Mouse (Mus musculus) Muller cell, postnatal 12 days (primary cell): ENCODE results near the gene Srd5a2.
"Not testable (repeated sequence)": the region's sequence is repeated elsewhere in the genome, so short reads cannot be mapped to it uniquely, and the experiment has no call there.

Experiments used
- DNase-seq: peaks from one replicate; pipeline ENCODE4 v3.0.0-alpha.2; 2015; ENCODE audit errors: inconsistent ontology term

Srd5a2 gene

GRCm38 (mm10) chr17:74047210-74048082 lies at the start of gene Srd5a2:
Gene Srd5a2, minus strand, starts transcription at chr17:74047916.
- DNase-seq, result peak; percentile 26

DNA sequence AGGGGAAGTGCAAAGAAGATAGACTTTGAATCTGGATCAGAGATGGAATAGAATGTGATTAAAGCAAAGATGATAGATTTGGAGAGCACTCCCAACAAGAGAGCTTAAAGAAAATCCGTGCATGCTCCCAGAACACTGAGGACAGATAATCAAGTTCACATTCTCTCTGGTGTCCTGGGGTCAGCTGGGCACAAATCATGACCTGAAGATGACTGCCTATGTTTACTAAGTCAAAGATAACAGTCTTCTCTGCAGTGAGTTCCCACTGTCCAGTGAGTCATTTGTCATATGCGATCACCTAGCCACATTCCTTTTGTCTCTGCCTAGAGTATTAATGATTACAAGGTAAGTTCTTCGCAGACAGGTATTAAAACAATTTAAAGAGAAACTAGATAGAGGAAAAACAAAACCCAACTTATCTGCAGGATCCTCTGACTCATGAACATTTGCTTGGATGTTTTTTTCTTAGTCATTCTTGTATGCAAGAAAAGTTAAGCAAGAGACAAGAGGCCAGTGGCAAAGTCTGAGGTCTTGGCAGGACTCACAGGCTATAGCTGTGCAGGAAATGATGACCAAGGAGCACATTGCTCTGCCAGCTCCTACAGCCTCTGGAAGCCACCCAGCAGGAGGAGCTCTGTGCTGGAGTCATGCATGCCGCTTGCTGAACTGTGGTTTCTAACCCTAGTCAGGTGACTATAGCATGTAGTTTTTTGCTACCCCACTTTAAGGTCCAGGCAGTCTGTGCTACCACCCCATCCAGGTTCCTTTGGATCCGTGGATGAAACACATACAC lies 41.4 kb upstream of the Srd5a2 start:
- DNase-seq, result peak; percentile 78

DNA sequence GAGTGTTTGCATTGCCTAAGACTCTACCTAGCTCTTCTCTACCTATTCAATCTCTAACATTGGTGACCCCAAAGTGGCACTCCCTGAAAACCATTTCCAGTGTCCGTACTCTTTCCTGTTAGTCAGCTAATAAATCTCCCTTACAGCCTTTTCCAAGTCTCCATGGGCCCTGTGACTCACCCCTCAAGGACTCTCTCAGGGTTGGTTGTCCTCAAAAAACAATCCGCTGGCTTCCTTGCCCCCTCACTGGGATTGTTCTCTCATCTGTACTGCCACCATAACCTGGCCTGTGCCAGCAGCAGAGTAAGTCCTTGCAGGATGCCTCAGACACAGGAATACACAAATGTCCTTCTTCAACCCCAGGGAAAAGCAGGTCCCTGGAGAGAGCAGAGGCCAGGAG lies 40.3 kb upstream of the Srd5a2 start:
- DNase-seq, result no peak

DNA sequence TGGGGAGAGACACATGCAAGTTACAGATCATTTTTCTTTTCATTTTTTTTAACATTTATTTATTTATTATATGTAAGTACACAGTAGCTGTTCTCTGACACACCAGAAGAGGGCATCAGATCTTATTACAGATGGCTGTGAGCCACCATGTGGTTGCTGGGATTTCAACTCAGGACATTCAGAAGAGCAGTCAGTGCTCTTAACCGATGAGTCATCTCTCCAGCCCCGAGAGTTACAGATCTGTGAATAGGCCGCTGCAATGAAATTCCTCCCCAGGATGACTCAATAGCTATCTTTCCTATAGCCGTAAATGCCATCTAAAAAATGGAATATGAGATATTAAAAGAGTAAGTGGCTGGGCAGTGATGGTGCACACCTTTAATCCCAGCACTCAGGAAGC lies 35.7 kb upstream of the Srd5a2 start:
- DNase-seq, result no peak

- no peak for DNase-seq
Measured at GRCm38 (mm10) chr17:74080076-74080615, 32.4 kb upstream of the Srd5a2 start.

GRCm38 (mm10) chr17:74078776-74079495 lies 31.2 kb upstream of the Srd5a2 start:
- no peak for DNase-seq

- not testable (repeated sequence) for DNase-seq
Measured at GRCm38 (mm10) chr17:74073067-74073466, 25.4 kb upstream of the Srd5a2 start.

DNA sequence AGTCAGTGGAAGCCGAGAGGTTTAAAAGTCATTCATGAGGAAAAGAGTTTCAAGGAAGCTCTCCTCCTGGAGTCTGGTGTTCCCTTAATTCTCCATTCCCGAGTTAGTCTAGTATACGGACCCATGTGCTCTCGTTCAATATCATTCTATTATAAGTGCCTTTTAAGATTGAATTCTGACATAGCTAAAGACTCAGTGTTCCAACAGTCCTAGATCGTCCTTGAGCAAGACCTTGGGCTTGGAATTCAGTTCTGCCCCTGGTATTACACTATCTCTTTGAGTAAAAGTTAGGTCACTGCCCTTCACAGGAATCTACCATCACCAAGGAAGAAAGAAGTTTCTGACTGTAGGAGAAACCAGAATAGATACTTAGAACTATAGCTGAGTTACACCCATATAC lies 15.0 kb upstream of the Srd5a2 start:
- not testable (repeated sequence) for DNase-seq

GRCm38 (mm10) chr17:74048229-74048816 lies 607 bp upstream of the Srd5a2 start:
- DNase-seq, result no peak

DNA sequence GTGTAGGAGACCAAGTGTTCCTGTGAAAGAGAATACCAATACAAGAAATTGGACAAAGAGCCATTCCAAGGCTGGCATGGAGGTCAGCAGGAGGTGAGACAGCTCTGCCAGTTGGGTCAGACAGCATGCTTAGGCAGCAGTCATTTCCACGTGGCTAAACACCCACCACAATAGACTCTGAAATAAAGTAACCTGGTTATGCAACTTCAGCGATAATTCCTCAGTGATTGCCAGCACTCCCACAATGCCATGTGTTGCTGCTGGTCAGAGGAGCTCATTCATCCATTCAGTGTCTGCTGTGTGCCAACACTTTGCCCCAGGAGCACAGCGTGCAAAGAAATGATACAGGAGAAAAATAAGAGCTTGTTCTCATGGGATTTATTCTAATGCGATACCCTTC lies 4.0 kb downstream of the Srd5a2 start:
- peak; percentile 76 for DNase-seq

GRCm38 (mm10) chr17:74020526-74021203 lies 27.1 kb downstream of the Srd5a2 start:
- peak; percentile 76 for DNase-seq

GRCm38 (mm10) chr17:74018281-74018680 lies 29.4 kb downstream of the Srd5a2 start:
- DNase-seq, result peak; percentile 29

- DNase-seq, result peak; percentile 26
Measured at GRCm38 (mm10) chr17:74017649-74018048, 30.1 kb downstream of the Srd5a2 start.

DNA sequence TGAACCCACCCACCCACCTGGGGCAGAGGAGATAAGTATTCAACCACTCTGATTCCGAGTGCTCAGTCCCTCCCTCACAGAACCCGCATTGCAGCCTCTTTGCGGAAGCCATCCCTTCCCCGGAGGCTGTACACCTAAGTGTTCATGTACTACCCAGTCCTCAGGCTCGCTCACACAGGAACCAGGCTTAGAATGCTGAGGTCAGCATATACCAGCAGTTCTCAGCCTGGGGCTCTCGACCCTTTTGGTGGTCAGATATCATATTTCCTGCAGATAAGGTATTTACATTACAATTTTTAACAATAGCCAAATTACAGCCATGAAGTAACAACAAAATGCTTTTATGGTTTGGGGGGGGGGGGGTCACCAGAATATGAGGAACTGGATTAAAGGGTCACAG lies 32.6 kb downstream of the Srd5a2 start:
- DNase-seq, result no peak

- no peak for DNase-seq
Measured at GRCm38 (mm10) chr17:74008680-74009079, 39.0 kb downstream of the Srd5a2 start.

DNA sequence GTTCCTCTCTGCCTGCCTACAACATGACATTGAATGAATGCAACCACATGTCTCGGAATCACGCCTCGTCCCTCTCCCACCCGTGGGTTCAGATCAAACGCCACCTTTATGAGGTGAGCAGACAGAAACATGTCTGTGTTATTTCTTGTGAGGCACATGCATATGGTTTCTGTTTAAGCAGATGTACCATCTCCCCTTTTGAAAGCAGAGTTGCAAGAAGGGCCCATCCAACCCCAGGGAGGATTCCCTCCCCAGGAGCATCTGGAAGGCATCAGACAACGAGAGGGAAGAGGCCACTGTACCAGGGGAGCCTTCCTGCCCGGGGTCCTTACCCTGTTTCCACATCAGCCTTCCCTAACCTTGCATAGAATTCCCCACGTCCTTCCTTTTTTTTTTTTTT lies 40.7 kb downstream of the Srd5a2 start:
- DNase-seq, result no peak

DNA sequence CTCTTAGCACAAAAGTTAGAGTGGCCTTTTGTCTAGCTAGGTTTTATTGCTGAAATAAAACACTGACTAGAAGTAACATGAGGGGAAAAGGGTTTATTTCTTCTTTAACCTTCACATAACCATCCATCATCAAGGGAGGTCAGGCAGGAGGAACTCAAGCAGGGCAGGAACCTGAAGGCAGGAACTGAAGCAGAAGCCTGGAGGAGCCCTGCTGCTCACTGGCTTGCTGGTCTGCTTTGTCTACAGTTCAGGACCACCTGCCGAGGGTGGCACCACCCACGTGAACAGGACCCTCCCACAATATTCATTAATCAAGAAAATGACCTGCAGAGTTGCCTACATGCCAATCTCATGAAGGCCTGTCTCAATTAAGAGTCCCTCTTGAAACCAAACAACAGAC lies 45.3 kb downstream of the Srd5a2 start:
- no peak for DNase-seq

GRCm38 (mm10) chr17:73995907-73996645 lies 51.6 kb downstream of the Srd5a2 start:
- DNase-seq, result no peak

DNA sequence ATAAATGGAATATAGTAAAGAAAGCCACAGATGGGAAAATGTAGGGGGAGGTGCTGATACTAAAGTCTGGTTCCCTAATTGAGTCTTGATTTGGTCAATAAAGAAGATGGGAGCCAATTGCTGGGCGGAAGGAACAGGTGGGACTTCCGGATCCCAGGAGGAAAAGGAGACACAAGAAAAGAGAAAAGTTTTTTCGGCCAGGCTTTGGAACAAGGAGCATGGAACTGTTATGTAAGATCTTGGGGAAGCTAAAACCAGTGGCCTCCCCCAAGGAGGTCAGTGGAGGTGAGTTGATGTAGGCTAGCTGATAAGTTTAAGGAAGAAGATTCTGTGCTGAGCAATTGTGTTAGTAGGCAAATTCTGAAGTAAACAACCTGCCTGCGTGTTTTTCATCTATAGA lies 56.5 kb downstream of the Srd5a2 start:
- no peak for DNase-seq

DNA sequence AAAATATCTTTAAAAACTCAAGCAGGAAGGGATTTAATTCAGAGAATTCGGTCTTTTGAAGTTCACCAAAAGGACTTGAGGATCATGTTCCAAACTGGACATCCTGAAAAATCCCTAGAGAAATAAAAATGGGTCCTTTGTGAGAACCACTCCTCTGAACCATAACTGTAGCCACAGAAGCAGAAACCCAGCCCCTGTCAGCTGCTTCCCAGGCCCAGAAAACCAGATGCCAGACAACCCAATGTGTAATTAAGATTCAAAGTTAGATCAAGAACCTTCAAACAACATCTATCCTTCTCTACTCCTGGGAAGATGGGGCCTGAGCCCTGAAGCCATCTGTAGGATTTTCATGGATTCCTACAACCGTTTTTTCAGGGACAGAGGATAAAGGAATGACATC lies 61.1 kb downstream of the Srd5a2 start:
- DNase-seq, result no peak
